Mouse (Mus musculus) E14TG2a.4 (cell line): Measurements from ENCODE around the gene Cabin1.

Experiments
- H3K27me3 ChIP-seq: 2 replicates; pipeline ENCODE4 v1.6.1; 2014; ENCODE audit warnings: low read length, control low read depth; ENCODE audit not compliant: insufficient read depth
- H3K36me3 ChIP-seq: 2 replicates; pipeline ENCODE4 v1.6.1; 2014; ENCODE audit warnings: low read length, control low read depth; ENCODE audit not compliant: insufficient read depth
- H3K4me1 ChIP-seq: replicated peaks from 2 replicates; pipeline ENCODE4 v1.6.1; 2014; ENCODE audit warnings: low read depth, low read length, control low read depth
- H3K4me3 ChIP-seq: replicated peaks from 2 replicates; pipeline ENCODE4 v1.5.1; 2014; ENCODE audit warnings: mild to moderate bottlenecking, low read length
- H3K9me3 ChIP-seq: 2 replicates; pipeline ENCODE4 v1.6.1; 2014; ENCODE audit warnings: low read length, control low read depth
- CTCF ChIP-seq: conservative IDR thresholded peaks from 2 replicates; pipeline ENCODE4 v1.5.1; 2014; ENCODE audit warnings: low read length
- NANOG ChIP-seq: IDR thresholded peaks from 2 replicates; pipeline ENCODE4 v1.6.1; 2014; ENCODE audit warnings: borderline replicate concordance, low read length, mixed read lengths
- POU5F1 ChIP-seq: IDR thresholded peaks from 2 replicates; pipeline ENCODE4 v1.6.1; 2014; ENCODE audit warnings: low read length, borderline replicate concordance

Gene Cabin1

GRCm38 (mm10) chr10:75789081-75789735, 25.1 kb upstream of the Cabin1 start:
- H3K4me3 ChIP-seq, result no peak overlapping the region
- H3K4me1 ChIP-seq, result peaks cover 19% of the 10 kb centered on the region
- 0 out of 2 replicates have a peak, but pooled peaks cover 8% of the 10 kb centered on the region for H3K27me3 ChIP-seq
- H3K9me3 ChIP-seq, result no peaks in the 10 kb centered on the region
- H3K36me3 ChIP-seq, result no peaks in the 10 kb centered on the region
- TF ChIP-seq NANOG (no peak), POU5F1 (no peak), CTCF (no peak)

DNA sequence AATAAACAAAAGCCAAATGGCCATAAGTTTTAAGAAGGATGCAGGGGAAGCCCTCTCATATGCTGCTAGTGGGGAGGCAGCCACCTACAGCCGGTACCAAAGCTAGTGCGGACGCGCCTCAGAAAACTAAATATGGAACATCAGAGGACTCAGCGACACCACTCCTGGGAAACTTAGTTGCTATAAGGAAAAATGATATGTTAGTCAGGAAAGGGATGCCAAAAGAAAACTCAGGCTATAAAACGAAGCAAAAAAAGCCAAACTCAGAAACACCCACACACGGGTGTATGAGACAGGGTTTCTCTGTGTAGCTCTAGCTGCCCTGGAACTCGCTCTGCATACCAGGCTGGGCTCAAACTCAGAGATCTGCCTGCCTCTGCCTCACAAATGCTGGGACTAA, 24.1 kb upstream of the Cabin1 start:
- peaks cover 9% of the 10 kb centered on the region for H3K4me1 ChIP-seq
- H3K4me3 ChIP-seq, result no peak overlapping the region
- H3K36me3 ChIP-seq, result no peaks in the 10 kb centered on the region
- peaks cover 17% of the 10 kb centered on the region; the same call in 1 of the 2 replicates for H3K27me3 ChIP-seq
- no peaks in the 10 kb centered on the region for H3K9me3 ChIP-seq
- no peak for TF ChIP-seq NANOG
- TF ChIP-seq CTCF, result no peak
- no peak for TF ChIP-seq POU5F1

GRCm38 (mm10) chr10:75785442-75785841, 21.3 kb upstream of the Cabin1 start:
- Histone ChIP-seq H3K4me1 (peaks cover 22% of the 10 kb centered on the region), H3K27me3 (peaks cover 34% of the 10 kb centered on the region), H3K36me3 (no peaks in the 10 kb centered on the region), H3K9me3 (no peaks in the 10 kb centered on the region), H3K4me3 (no peak overlapping the region)
- TF ChIP-seq POU5F1 (no peak), NANOG (no peak), CTCF (no peak)

DNA sequence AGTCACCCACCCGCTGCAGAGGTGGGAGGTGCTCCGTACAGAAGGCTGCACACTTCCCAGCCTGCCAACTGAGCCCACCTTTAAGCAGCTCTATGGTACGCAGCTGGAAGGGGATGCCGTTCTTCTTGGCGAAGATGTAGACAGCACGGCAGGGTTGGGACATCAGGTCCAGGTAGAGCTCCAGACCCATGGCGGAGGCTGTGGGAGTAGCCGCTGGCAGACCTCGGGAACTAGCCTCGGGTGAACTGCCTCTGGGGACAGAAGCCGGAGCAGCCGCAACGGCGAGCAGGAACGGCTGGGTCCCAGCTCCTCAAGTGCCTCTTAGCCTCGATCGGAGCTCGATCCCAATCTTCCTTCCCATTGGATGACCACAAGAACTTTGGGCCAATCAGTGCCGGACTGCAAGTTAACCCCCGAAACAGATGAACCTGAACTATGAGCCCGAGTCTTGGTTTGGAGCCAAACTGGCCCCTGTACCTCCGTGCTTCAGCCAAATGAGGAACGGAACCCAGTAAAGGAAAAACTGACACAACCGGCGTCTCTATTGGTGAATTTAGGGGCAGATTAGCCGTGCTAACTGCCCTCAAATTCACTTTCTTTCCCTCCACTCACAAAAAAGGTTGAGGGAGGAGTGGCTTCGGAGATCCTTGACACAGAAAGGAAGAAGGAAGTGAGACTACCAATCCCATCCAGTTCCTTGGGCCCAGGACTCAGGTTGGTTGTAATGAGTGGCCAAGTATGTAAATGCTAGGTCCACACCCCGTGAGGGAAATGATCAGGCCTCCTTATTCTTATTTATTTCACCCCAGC, 16.8 kb upstream of the Cabin1 start, which contains the start of the genes Gm20441 and Gstt3:
Gene Gm20441 (minus strand): TSS at position 186 of the 810 bp plus-strand sequence.
Gene Gstt3 (minus strand): TSS at position 646 of the 810 bp plus-strand sequence.
- Histone ChIP-seq H3K9me3 (no peaks in the 10 kb centered on the region), H3K27me3 (peaks cover 56% of the 10 kb centered on the region), H3K4me1 (peaks cover 26% of the 10 kb centered on the region), H3K36me3 (no peaks in the 10 kb centered on the region), H3K4me3 (peak within 1 kb of the TSS; percentile 85)
- TF ChIP-seq POU5F1 (no peak), NANOG (no peak), CTCF (no peak)

DNA sequence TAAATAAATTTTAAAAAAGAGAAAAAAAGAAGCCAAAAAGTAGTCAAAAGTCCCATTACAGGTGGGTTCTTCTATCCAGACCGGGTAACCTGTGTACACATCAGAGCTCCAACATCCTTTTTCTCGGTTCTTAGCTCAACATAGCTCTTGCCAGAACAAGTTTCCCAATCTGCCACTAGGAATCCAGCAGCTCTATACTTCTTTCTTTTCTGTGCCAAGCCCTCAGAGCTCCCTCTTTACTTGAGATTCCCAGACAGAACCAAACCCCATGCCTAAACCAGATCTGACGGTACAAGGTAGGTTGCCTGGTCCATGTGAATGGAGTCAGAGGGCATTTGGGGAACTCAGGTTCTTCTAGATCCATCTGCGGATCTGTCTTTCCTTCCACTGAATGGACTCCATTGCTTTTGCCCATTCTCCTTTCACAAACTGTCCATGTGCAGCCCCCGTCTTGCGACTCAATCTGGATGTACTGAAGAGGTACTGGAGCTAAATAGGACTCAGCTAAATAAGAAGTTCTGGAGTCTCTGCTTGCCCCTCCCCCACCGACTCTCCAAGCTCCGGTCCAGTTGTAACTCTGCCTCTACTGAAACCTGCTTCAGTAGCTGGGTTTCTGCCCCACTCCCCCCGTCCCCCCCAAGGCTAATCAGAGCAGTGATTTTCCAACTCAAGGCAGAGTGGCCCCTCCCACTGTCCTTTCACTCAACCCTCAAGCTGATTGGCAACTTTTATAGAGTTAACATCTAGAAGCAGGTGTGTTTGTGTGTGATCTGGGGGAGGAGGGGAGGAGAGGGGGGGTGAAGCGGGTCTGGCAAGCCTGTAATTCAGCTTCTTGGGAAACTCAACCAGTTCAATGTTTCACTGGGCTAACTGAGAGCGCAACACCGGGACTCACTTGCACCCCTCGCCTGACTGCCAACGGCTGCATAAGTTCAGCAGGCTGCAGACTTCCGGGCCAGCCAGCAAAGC, 15.3 kb upstream of the Cabin1 start:
- no peak for TF ChIP-seq NANOG
- TF ChIP-seq POU5F1, result no peak
- no peak for TF ChIP-seq CTCF
- Histone ChIP-seq H3K4me3 (peak overlapping the region; percentile 85; the same call in 1 of the 2 replicates), H3K36me3 (no peaks in the 10 kb centered on the region), H3K9me3 (no peaks in the 10 kb centered on the region), H3K27me3 (peaks cover 50% of the 10 kb centered on the region), H3K4me1 (peaks cover 26% of the 10 kb centered on the region)

DNA sequence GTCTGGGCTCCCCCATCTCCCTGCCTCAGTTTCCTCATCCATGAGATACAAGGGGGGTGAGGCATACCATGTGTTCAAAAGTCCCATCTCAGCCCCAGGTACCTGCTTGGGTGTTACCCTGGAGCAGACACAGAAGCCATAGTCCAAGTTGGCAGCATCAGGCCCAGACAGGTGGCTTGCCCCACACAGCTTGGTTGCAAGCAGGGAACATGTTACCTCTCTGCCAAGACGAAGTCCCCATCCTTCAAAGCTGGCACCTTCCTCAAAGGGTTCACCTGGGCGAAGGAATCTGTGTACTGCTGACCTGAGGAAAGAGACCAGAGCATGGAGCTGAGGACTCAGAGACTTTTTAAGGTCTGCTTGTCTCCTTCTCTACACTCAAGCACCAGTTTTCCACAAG, 13.7 kb upstream of the Cabin1 start:
- H3K36me3 ChIP-seq, result no peaks in the 10 kb centered on the region
- H3K4me3 ChIP-seq, result no peak overlapping the region
- H3K9me3 ChIP-seq, result no peaks in the 10 kb centered on the region
- H3K27me3 ChIP-seq, result peaks cover 37% of the 10 kb centered on the region
- peaks cover 34% of the 10 kb centered on the region for H3K4me1 ChIP-seq
- TF ChIP-seq POU5F1, result no peak

DNA sequence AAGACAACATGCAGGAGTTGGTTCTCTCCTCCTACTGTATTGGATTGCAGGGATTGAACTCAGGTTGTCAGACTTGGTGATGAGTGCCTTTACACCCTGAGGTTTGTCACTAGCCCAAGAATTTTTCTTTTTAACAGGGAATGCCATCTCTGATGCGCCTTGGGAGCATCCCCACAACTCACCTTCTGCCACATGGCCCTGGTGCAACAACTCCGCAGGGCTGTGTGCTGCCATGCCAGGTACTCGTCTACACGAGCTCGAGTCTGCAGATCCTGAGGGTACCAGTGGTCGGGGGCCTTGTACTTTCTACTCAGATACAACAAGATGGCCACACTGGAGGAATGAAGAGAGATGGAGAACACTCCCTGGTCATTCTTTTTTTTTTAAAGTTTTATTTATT, 12.4 kb upstream of the Cabin1 start:
- Histone ChIP-seq H3K36me3 (peaks cover 5% of the 10 kb centered on the region), H3K4me3 (no peak overlapping the region), H3K9me3 (no peaks in the 10 kb centered on the region), H3K4me1 (peaks cover 45% of the 10 kb centered on the region), H3K27me3 (peaks cover 27% of the 10 kb centered on the region)
- no peak for TF ChIP-seq CTCF

DNA sequence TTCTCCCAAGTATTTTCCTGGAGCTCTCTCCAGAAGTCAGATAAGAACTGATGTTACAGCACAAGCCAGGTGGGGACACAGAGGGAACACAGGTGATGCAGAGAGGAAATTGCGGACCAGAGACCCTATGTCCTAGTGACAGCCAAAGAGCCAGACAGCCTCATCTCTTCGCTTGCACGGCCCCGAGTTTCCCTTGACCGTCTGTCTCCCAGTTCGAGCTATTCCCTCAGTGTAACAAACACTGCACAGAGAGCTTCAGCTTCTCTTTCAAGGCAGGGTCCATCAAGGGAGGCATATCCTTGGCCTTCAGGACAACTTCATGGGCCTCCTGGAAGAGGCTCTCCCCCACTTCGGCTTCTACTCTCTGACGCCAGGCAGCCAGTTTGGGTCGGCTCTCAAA, 10.4 kb upstream of the Cabin1 start:
- Histone ChIP-seq H3K27me3 (peaks cover 14% of the 10 kb centered on the region), H3K4me1 (peaks cover 30% of the 10 kb centered on the region), H3K4me3 (no peak overlapping the region), H3K36me3 (peaks cover 22% of the 10 kb centered on the region), H3K9me3 (no peaks in the 10 kb centered on the region)
- no peak for TF ChIP-seq CTCF
- no peak for TF ChIP-seq NANOG
- no peak for TF ChIP-seq POU5F1
